Mouse (Mus musculus) forebrain, embryonic 16.5 days (tissue): Measurements from ENCODE around the gene Rhob. TPM values are rescaled to one million over a fixed set of nuclear protein-coding genes. Genes with fewer than 3 reads are reported as not detected.

Experiments
- ATAC-seq: fragments of 200-750 bp; cut with Nextera tagmentation; 2 replicates; pipeline ENCODE4 v1.8.0; 2017; ENCODE audit warnings: mild to moderate bottlenecking, moderate library complexity
- H3K27ac ChIP-seq: fragments of 300-500 bp; sonication (generic); 2 replicates; pipeline ENCODE4 v1.5.1; 2014; ENCODE audit warnings: low read length, control low read depth
- H3K27me3 ChIP-seq: fragments of 300-500 bp; sonication (generic); replicated peaks from 2 replicates; pipeline ENCODE4 v1.6.1; 2014; ENCODE audit warnings: low read length; ENCODE audit not compliant: control insufficient read depth, insufficient read depth
- H3K36me3 ChIP-seq: fragments of 300-500 bp; sonication (generic); 2 replicates; pipeline ENCODE4 v1.6.1; 2014; ENCODE audit not compliant: control insufficient read depth, insufficient read depth
- H3K4me1 ChIP-seq: fragments of 300-500 bp; sonication (generic); replicated peaks from 2 replicates; pipeline ENCODE4 v1.6.1; 2014; ENCODE audit warnings: low read length; ENCODE audit not compliant: control insufficient read depth, insufficient read depth
- H3K4me2 ChIP-seq: fragments of 300-500 bp; sonication (generic); 2 replicates; pipeline ENCODE4 v1.6.1; 2014; ENCODE audit warnings: mild to moderate bottlenecking, low read length, control low read depth
- H3K4me3 ChIP-seq: fragments of 300-500 bp; sonication (generic); replicated peaks from 2 replicates; pipeline ENCODE4 v1.5.1; 2014; ENCODE audit warnings: mild to moderate bottlenecking, low read length, control low read depth
- H3K9ac ChIP-seq: fragments of 300-500 bp; sonication (generic); replicated peaks from 2 replicates; pipeline ENCODE4 v1.6.1; 2014; ENCODE audit warnings: low read depth, low read length, control low read depth
- H3K9me3 ChIP-seq: fragments of 300-500 bp; sonication (generic); 2 replicates; pipeline ENCODE4 v1.6.1; 2016; ENCODE audit warnings: low read length; ENCODE audit not compliant: control insufficient read depth
- WGBS: fragments of 180-500 bp; shearing (Covaris S2); extraction: QIAGEN DNeasy Blood & Tissue Kit; methylation state at CpG from one replicate; pipeline ENCODE4 v1.1.7; 2014; 5-methylcytosine and 5-hydroxymethylcytosine counted together
- polyA plus RNA-seq: library from polyadenylated mRNA; unstranded; fragments of >200 nt; fragmentation: Nextera tagmentation; extraction: Ambion mirVana; gene quantifications from 2 replicates; pipeline ENCODE4 v1.2.1, GENCODE M21; 2015

The Rhob gene
- polyA plus RNA-seq, 1 experiment from 2014 or later, result 70.3 TPM

- no peak overlapping the region for H3K4me2 ChIP-seq
- H3K36me3 ChIP-seq, result no peaks in the 10 kb centered on the region
- no peak overlapping the region for H3K9ac ChIP-seq
- H3K27me3 ChIP-seq, result no peaks in the 10 kb centered on the region
- 69% methylated on average over 1 of the region's 1 CpGs for WGBS
- H3K9me3 ChIP-seq, result no peaks in the 10 kb centered on the region
- H3K27ac ChIP-seq, result no peak overlapping the region
- no peak overlapping the region for H3K4me3 ChIP-seq
- ATAC-seq, result no peak
- H3K4me1 ChIP-seq, result peaks cover 4% of the 10 kb centered on the region; the same call in 1 of the 2 replicates
Observed at GRCm38 (mm10) chr12:8487281-8487680, 12.5 kb downstream of the Rhob start.

GRCm38 (mm10) chr12:8485247-8485646 lies 14.6 kb downstream of the Rhob start:
- H3K27ac ChIP-seq, result no peak overlapping the region
- no peak overlapping the region for H3K4me2 ChIP-seq
- H3K9me3 ChIP-seq, result no peaks in the 10 kb centered on the region
- 84% methylated on average over 7 of the region's 7 CpGs for WGBS
- no peak overlapping the region for H3K9ac ChIP-seq
- peaks cover 4% of the 10 kb centered on the region; the same call in 1 of the 2 replicates for H3K4me1 ChIP-seq
- H3K27me3 ChIP-seq, result no peaks in the 10 kb centered on the region
- H3K36me3 ChIP-seq, result no peaks in the 10 kb centered on the region
- H3K4me3 ChIP-seq, result no peak overlapping the region
- no peak for ATAC-seq

GRCm38 (mm10) chr12:8482169-8482568 lies 17.6 kb downstream of the Rhob start:
- H3K27me3 ChIP-seq, result no peaks in the 10 kb centered on the region
- H3K27ac ChIP-seq, result no peak overlapping the region
- no peaks in the 10 kb centered on the region for H3K4me1 ChIP-seq
- ATAC-seq, result no peak
- no peak overlapping the region for H3K4me3 ChIP-seq
- H3K9me3 ChIP-seq, result no peaks in the 10 kb centered on the region
- no peak overlapping the region for H3K9ac ChIP-seq
- no peak overlapping the region for H3K4me2 ChIP-seq
- H3K36me3 ChIP-seq, result no peaks in the 10 kb centered on the region
- 69% methylated on average over 2 of the region's 2 CpGs for WGBS

DNA sequence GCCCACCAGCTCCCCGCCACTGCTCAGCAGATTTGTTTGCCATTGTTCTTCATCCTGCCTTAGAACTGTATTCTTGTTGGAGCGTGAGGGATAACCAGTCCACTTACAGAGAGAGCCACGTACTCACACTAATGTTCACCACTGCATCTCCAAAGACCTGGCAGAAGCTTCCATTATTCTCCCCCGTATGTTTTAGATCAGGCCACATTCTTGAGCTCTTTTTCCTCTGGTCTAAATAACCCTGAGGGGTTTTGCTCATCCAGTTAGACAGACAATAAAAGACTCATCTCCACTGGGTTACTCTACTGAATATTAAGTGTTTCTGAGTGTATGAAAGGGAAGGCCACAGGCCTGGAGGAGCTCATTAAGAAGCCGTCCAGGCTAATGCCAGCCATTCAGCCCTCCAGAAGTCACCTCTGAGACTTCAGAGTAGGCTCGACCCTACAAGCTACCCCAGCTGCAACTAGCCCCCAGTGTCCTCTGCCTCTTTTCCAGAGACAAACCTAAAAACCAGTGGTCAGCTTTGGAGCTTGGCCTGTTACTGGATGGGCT lies 24.9 kb downstream of the Rhob start:
- H3K36me3 ChIP-seq, result no peaks in the 10 kb centered on the region
- peaks cover 6% of the 10 kb centered on the region for H3K4me1 ChIP-seq
- H3K27me3 ChIP-seq, result no peaks in the 10 kb centered on the region
- no peak overlapping the region for H3K9ac ChIP-seq
- no peak overlapping the region for H3K27ac ChIP-seq
- H3K4me2 ChIP-seq, result no peak overlapping the region
- WGBS, result 44% methylated on average over 6 of the region's 6 CpGs
- no peak for ATAC-seq
- no peak overlapping the region for H3K4me3 ChIP-seq
- H3K9me3 ChIP-seq, result no peaks in the 10 kb centered on the region

- H3K4me1 ChIP-seq, result peaks cover 6% of the 10 kb centered on the region
- WGBS, result 59% methylated on average over 7 of the region's 7 CpGs
- H3K9ac ChIP-seq, result no peak overlapping the region
- peak; percentile 89 for ATAC-seq
- H3K27ac ChIP-seq, result no peak overlapping the region
- H3K27me3 ChIP-seq, result no peaks in the 10 kb centered on the region
- H3K4me3 ChIP-seq, result no peak overlapping the region
- H3K9me3 ChIP-seq, result no peaks in the 10 kb centered on the region
- no peak overlapping the region for H3K4me2 ChIP-seq
- H3K36me3 ChIP-seq, result no peaks in the 10 kb centered on the region
Observed at GRCm38 (mm10) chr12:8472591-8473358, 27.0 kb downstream of the Rhob start.

- no peaks in the 10 kb centered on the region for H3K36me3 ChIP-seq
- H3K4me2 ChIP-seq, result no peak overlapping the region
- no peaks in the 10 kb centered on the region for H3K27me3 ChIP-seq
- WGBS, result 81% methylated on average over 4 of the region's 4 CpGs
- peaks cover 6% of the 10 kb centered on the region for H3K4me1 ChIP-seq
- H3K27ac ChIP-seq, result no peak overlapping the region
- ATAC-seq, result no peak
- H3K9ac ChIP-seq, result no peak overlapping the region
- H3K4me3 ChIP-seq, result no peak overlapping the region
- no peaks in the 10 kb centered on the region for H3K9me3 ChIP-seq
Observed at GRCm38 (mm10) chr12:8472051-8472450, 27.8 kb downstream of the Rhob start.

GRCm38 (mm10) chr12:8470962-8471361 lies 28.8 kb downstream of the Rhob start:
- Histone ChIP-seq H3K27ac (no peak overlapping the region), H3K4me2 (no peak overlapping the region), H3K9ac (no peak overlapping the region), H3K4me1 (peaks cover 6% of the 10 kb centered on the region), H3K36me3 (no peaks in the 10 kb centered on the region), H3K27me3 (no peaks in the 10 kb centered on the region), H3K4me3 (no peak overlapping the region), H3K9me3 (no peaks in the 10 kb centered on the region)
- no peak for ATAC-seq
- 61% methylated on average over 2 of the region's 2 CpGs for WGBS

GRCm38 (mm10) chr12:8469742-8470494 lies 29.9 kb downstream of the Rhob start:
- Histone ChIP-seq H3K4me1 (peaks cover 6% of the 10 kb centered on the region), H3K4me2 (no peak overlapping the region), H3K27ac (no peak overlapping the region), H3K36me3 (no peaks in the 10 kb centered on the region), H3K9me3 (no peaks in the 10 kb centered on the region), H3K27me3 (no peaks in the 10 kb centered on the region), H3K9ac (no peak overlapping the region), H3K4me3 (no peak overlapping the region)
- WGBS, result 91% methylated on average over 25 of the region's 25 CpGs
- no peak for ATAC-seq

GRCm38 (mm10) chr12:8468221-8468865 lies 31.5 kb downstream of the Rhob start:
- Histone ChIP-seq H3K4me2 (no peak overlapping the region), H3K4me1 (peaks cover 6% of the 10 kb centered on the region), H3K36me3 (no peaks in the 10 kb centered on the region), H3K27me3 (no peaks in the 10 kb centered on the region), H3K9me3 (no peaks in the 10 kb centered on the region), H3K9ac (no peak overlapping the region), H3K4me3 (no peak overlapping the region), H3K27ac (no peak overlapping the region)
- no peak for ATAC-seq
